Mouse (Mus musculus) testis, adult 2 months (tissue): ENCODE measurements around the gene Csk. TPM values are rescaled to one million over a fixed set of nuclear protein-coding genes. Genes with fewer than 3 reads are reported as not detected.

Experiments used
- H3K27ac ChIP-seq: fragments of 200-500 bp; 2 replicates; pipeline ENCODE4 v1.5.1; 2012; ENCODE audit warnings: low read depth, low read length; ENCODE audit not compliant: control insufficient read depth, insufficient read depth
- H3K27me3 ChIP-seq: fragments of 200-500 bp; 2 replicates; pipeline ENCODE4 v1.6.1; 2012; ENCODE audit warnings: mild to moderate bottlenecking, low read length, moderate library complexity; ENCODE audit not compliant: control insufficient read depth, insufficient read depth
- H3K36me3 ChIP-seq: fragments of 200-500 bp; 2 replicates; pipeline ENCODE4 v1.6.1; 2012; ENCODE audit warnings: mild to moderate bottlenecking, low read length; ENCODE audit not compliant: control insufficient read depth, insufficient read depth
- H3K4me1 ChIP-seq: fragments of 200-500 bp; 2 replicates; pipeline ENCODE4 v1.6.1; 2012; ENCODE audit warnings: low read length; ENCODE audit not compliant: control insufficient read depth, insufficient read depth
- H3K4me3 ChIP-seq: fragments of 200-500 bp; 2 replicates; pipeline ENCODE4 v1.5.1; 2012; ENCODE audit warnings: low read depth, mild to moderate bottlenecking, low read length, moderate library complexity, mixed read lengths; ENCODE audit not compliant: control insufficient read depth
- CTCF ChIP-seq: fragments of 200-500 bp; IDR thresholded peaks from 2 replicates; pipeline ENCODE4 v1.5.1; 2012; ENCODE audit warnings: low read depth, mild to moderate bottlenecking, inconsistent platforms, low read length, moderate library complexity; ENCODE audit not compliant: control insufficient read depth, insufficient read depth, insufficient replicate concordance
- POLR2A ChIP-seq: fragments of 200-500 bp; IDR thresholded peaks from 2 replicates; pipeline ENCODE4 v1.6.1; 2012; ENCODE audit warnings: low read depth, mild to moderate bottlenecking, inconsistent platforms, low read length, moderate library complexity; ENCODE audit not compliant: control insufficient read depth
- polyA plus RNA-seq: library from polyadenylated mRNA; depleted of rRNA; stranded (reverse); fragments of >200 nt; gene quantifications from 2 replicates; pipeline ENCODE4 v1.2.3, GENCODE M21; 2012

Gene Csk
- polyA plus RNA-seq, 1 experiment, result 13.4 TPM

- no peak within 1 kb of the TSS for H3K4me3 ChIP-seq
- H3K27me3 ChIP-seq, result no peaks in the 10 kb centered on the region
- no peak within 1 kb of the TSS for H3K27ac ChIP-seq
- H3K36me3 ChIP-seq, result no peaks in the 10 kb centered on the region
- TF ChIP-seq POLR2A, result no peak
- TF ChIP-seq CTCF, result no peak
- H3K4me1 ChIP-seq, result no peaks in the 10 kb centered on the region
Observed at GRCm38 (mm10) chr9:57687751-57688150, 34.3 kb upstream of the Csk start, which contains the start of gene Cyp1a1. Gene Cyp1a1, plus strand, starts transcription at chr9:57687928.

- Histone ChIP-seq H3K27me3 (no peaks in the 10 kb centered on the region), H3K4me1 (peaks cover 14% of the 10 kb centered on the region), H3K27ac (no peak overlapping the region), H3K36me3 (no peaks in the 10 kb centered on the region), H3K4me3 (no peak overlapping the region)
- TF ChIP-seq POLR2A (no peak), CTCF (no peak)
Observed at GRCm38 (mm10) chr9:57686011-57686410, 32.6 kb upstream of the Csk start.

- H3K27ac ChIP-seq, result no peak within 1 kb of the TSS
- no peaks in the 10 kb centered on the region for H3K27me3 ChIP-seq
- H3K4me1 ChIP-seq, result peaks cover 14% of the 10 kb centered on the region
- TF ChIP-seq CTCF (no peak), POLR2A (no peak)
- H3K36me3 ChIP-seq, result no peaks in the 10 kb centered on the region
- H3K4me3 ChIP-seq, result no peak within 1 kb of the TSS
Observed at GRCm38 (mm10) chr9:57683520-57683919, 30.1 kb upstream of the Csk start, which contains the start of gene Cyp1a2. Gene Cyp1a2, minus strand, starts transcription at chr9:57683703.

- Histone ChIP-seq H3K36me3 (no peaks in the 10 kb centered on the region), H3K27ac (no peak overlapping the region), H3K4me3 (peak overlapping the region; percentile 66), H3K27me3 (no peaks in the 10 kb centered on the region), H3K4me1 (peaks cover 14% of the 10 kb centered on the region)
- TF ChIP-seq CTCF (no peak), POLR2A (no peak)
Observed at GRCm38 (mm10) chr9:57681411-57681810, 28.0 kb upstream of the Csk start.

GRCm38 (mm10) chr9:57671500-57671899 lies 18.1 kb upstream of the Csk start:
- TF ChIP-seq CTCF (no peak), POLR2A (no peak)

GRCm38 (mm10) chr9:57671037-57671436 lies 17.6 kb upstream of the Csk start:
- H3K4me3 ChIP-seq, result no peak overlapping the region
- no peak for TF ChIP-seq POLR2A
- no peak for TF ChIP-seq CTCF
- H3K27me3 ChIP-seq, result no peaks in the 10 kb centered on the region
- H3K4me1 ChIP-seq, result no peaks in the 10 kb centered on the region
- H3K36me3 ChIP-seq, result no peaks in the 10 kb centered on the region
- H3K27ac ChIP-seq, result no peak overlapping the region

More at GRCm38 (mm10) chr9:57671500-57671899, 18.1 kb upstream of the Csk start:
- Histone ChIP-seq H3K4me3 (no peak overlapping the region), H3K27ac (no peak overlapping the region), H3K4me1 (no peaks in the 10 kb centered on the region), H3K27me3 (no peaks in the 10 kb centered on the region), H3K36me3 (no peaks in the 10 kb centered on the region)

GRCm38 (mm10) chr9:57669566-57669965 lies 16.1 kb upstream of the Csk start:
- no peak overlapping the region for H3K4me3 ChIP-seq
- H3K4me1 ChIP-seq, result no peaks in the 10 kb centered on the region
- no peaks in the 10 kb centered on the region for H3K27me3 ChIP-seq
- no peaks in the 10 kb centered on the region for H3K36me3 ChIP-seq
- H3K27ac ChIP-seq, result no peak overlapping the region
- no peak for TF ChIP-seq CTCF
- TF ChIP-seq POLR2A, result no peak

GRCm38 (mm10) chr9:57668277-57668676 lies 14.8 kb upstream of the Csk start:
- H3K4me3 ChIP-seq, result no peak overlapping the region
- H3K36me3 ChIP-seq, result no peaks in the 10 kb centered on the region
- TF ChIP-seq POLR2A, result no peak
- no peak for TF ChIP-seq CTCF
- H3K27me3 ChIP-seq, result no peaks in the 10 kb centered on the region
- no peaks in the 10 kb centered on the region for H3K4me1 ChIP-seq
- H3K27ac ChIP-seq, result no peak overlapping the region
